Mouse (Mus musculus): Measurements from ENCODE around the gene Tirap.

DNA sequence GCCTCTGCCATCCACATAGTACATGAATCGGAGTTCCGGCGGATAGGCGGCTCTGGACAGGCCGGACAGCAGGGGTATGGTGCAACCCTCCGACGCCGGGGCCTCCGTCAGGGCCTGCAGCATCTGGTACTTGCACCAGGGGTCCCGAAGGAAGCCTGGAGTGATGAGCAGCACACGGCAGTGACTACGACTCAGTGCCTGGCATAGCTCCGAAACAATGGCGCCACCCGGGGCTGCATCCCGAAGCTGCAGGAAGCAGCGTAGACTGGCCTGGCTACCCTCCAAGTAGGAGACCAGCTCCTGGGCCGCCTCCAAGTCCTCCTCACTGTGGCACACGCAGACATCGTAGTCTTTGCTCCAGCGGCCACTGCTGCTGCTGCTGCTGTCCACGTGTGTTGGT, 11.4 kb downstream of the Tirap start:
- no peak for TF ChIP-seq POLR2A (IDR thresholded peaks at IDR 0.05; ENCODE audit: borderline replicate concordance, insufficient read depth, low read length)
- no peak for TF ChIP-seq CTCF (IDR thresholded peaks at IDR 0.05; ENCODE audit: borderline replicate concordance, insufficient read depth, low read depth, low read length)

Data from cerebellum, adult 2 months (tissue).